Mouse (Mus musculus) kidney, adult 9 months (tissue): ENCODE measurements around the gene Masp2.
A peak's percentile ranks its signal among the peaks of the same experiment; 100 is the strongest.

Experiments used
- DNase-seq: peaks from one replicate; pipeline ENCODE4 v3.0.0; 2022

Gene Masp2

GRCm38 (mm10) chr4:148603376-148604139, 1.2 kb downstream of the Masp2 start:
- no peak for DNase-seq

GRCm38 (mm10) chr4:148604141-148604540, 1.8 kb downstream of the Masp2 start:
- DNase-seq, result no peak

- peak; percentile 82 for DNase-seq
These were observed 2.3 kb downstream of the Masp2 start for GRCm38 (mm10) chr4:148604541-148605165.

GRCm38 (mm10) chr4:148607758-148608157, 5.4 kb downstream of the Masp2 start:
- DNase-seq, result peak; percentile 87

- peak; percentile 59 for DNase-seq
These were observed 7.5 kb downstream of the Masp2 start for GRCm38 (mm10) chr4:148609805-148610204.

GRCm38 (mm10) chr4:148610631-148611364, 8.4 kb downstream of the Masp2 start:
- DNase-seq, result no peak

- DNase-seq, result no peak
These were observed 10.2 kb downstream of the Masp2 start for GRCm38 (mm10) chr4:148612557-148612956.

- DNase-seq, result no peak
These were observed 11.4 kb downstream of the Masp2 start for GRCm38 (mm10) chr4:148613738-148614137.

- no peak for DNase-seq
These were observed 17.5 kb downstream of the Masp2 start for GRCm38 (mm10) chr4:148619805-148620204.

- DNase-seq, result peak; percentile 54
These were observed 18.4 kb downstream of the Masp2 start for GRCm38 (mm10) chr4:148620718-148621117.

- DNase-seq, result no peak
These were observed 20.1 kb downstream of the Masp2 start for GRCm38 (mm10) chr4:148622485-148622884.

GRCm38 (mm10) chr4:148623609-148624008, 21.3 kb downstream of the Masp2 start:
- no peak for DNase-seq

- DNase-seq, result no peak
These were observed 22.7 kb downstream of the Masp2 start for GRCm38 (mm10) chr4:148625010-148625409.

- DNase-seq, result peak; percentile 52
These were observed 23.6 kb downstream of the Masp2 start for GRCm38 (mm10) chr4:148625756-148626622.

- peak; percentile 96 for DNase-seq
These were observed 24.4 kb downstream of the Masp2 start, which contains the start of gene Tardbp for GRCm38 (mm10) chr4:148626623-148627185. Tardbp (minus strand) TSS chr4:148627019.

- DNase-seq, result no peak
These were observed 24.9 kb downstream of the Masp2 start for GRCm38 (mm10) chr4:148627246-148627645.

GRCm38 (mm10) chr4:148632013-148632692, 29.8 kb downstream of the Masp2 start:
- peak; percentile 54 for DNase-seq

- DNase-seq, result no peak
These were observed 31.2 kb downstream of the Masp2 start for GRCm38 (mm10) chr4:148633395-148634061.

GRCm38 (mm10) chr4:148635309-148635708, 33.0 kb downstream of the Masp2 start:
- no peak for DNase-seq

- DNase-seq, result no peak
These were observed 35.9 kb downstream of the Masp2 start for GRCm38 (mm10) chr4:148638302-148638701.

GRCm38 (mm10) chr4:148639455-148639854, 37.1 kb downstream of the Masp2 start:
- no peak for DNase-seq
